Mouse (Mus musculus) CH12.LX (cell line): Measurements from ENCODE around the gene Avpr2. TPM values are rescaled to one million over a fixed set of nuclear protein-coding genes. Genes with fewer than 3 reads are reported as not detected.

Experiments used
- DNase-seq: peaks from one replicate; pipeline ENCODE4 v3.0.0-alpha.2; 2013; ENCODE audit errors: extremely low read depth
- H3K27ac ChIP-seq: 2 replicates; pipeline ENCODE4 v1.5.1; 2012; ENCODE audit warnings: low read depth, mild to moderate bottlenecking, control low read depth, moderate library complexity; ENCODE audit not compliant: insufficient read depth
- H3K27me3 ChIP-seq: replicated peaks from 2 replicates; pipeline ENCODE3; 2012; ENCODE audit warnings: inconsistent platforms
- H3K36me3 ChIP-seq, 2 experiments: replicated peaks in 1 of 2; 2 replicates each; pipeline versions ENCODE3 to v1.6.1; 2012; ENCODE audit warnings: inconsistent platforms in 1 of 2, low read length in 1 of 2, mild to moderate bottlenecking in 1 of 2, mixed read lengths in 1 of 2, moderate library complexity in 1 of 2; ENCODE audit not compliant: control insufficient read depth in 1 of 2, insufficient read depth in 1 of 2
- H3K4me1 ChIP-seq, 2 experiments: 2 replicates each; pipeline ENCODE4 v1.6.1; 2012; ENCODE audit warnings: inconsistent platforms in 1 of 2, moderate library complexity in 1 of 2; ENCODE audit not compliant: insufficient read depth in 2 of 2, control insufficient read depth in 1 of 2
- H3K4me2 ChIP-seq: 2 replicates; pipeline ENCODE4 v1.6.1; 2012; ENCODE audit warnings: low read depth, mild to moderate bottlenecking, control low read depth; ENCODE audit not compliant: poor library complexity, insufficient read depth, severe bottlenecking
- H3K4me3 ChIP-seq, 3 experiments: fragments of 150-350 bp in 1 of 3; sonication (generic) in 1 of 3; replicated peaks in 1 of 3; 2 replicates each; pipeline versions ENCODE3 to v1.5.1; 2011 to 2012; ENCODE audit warnings: low read depth in 2 of 3, low read length in 2 of 3, mild to moderate bottlenecking in 2 of 3, moderate library complexity in 2 of 3, control low read depth in 1 of 3, improper control_type of control experiment in 1 of 3, inconsistent platforms in 1 of 3, mixed read lengths in 1 of 3; ENCODE audit not compliant: poor library complexity in 1 of 3
- H3K79me2 ChIP-seq: replicated peaks from 2 replicates; pipeline ENCODE4 v1.6.1; 2012; ENCODE audit warnings: mild to moderate bottlenecking, moderate library complexity; ENCODE audit not compliant: control insufficient read depth, poor library complexity, insufficient read depth, severe bottlenecking; ENCODE audit errors: extremely low read depth
- H3K9ac ChIP-seq: 2 replicates; pipeline ENCODE4 v1.6.1; 2012; ENCODE audit warnings: low read depth, mild to moderate bottlenecking, control low read depth, moderate library complexity; ENCODE audit not compliant: insufficient read depth
- H3K9me3 ChIP-seq: replicated peaks from 2 replicates; pipeline ENCODE3; 2012; ENCODE audit warnings: low read length, inconsistent platforms, mixed read lengths
- CTCF ChIP-seq, 2 experiments: IDR thresholded peaks in 1 of 2; conservative IDR thresholded peaks in 1 of 2; 2 replicates each; pipeline ENCODE4 v1.5.1; 2011 to 2012; ENCODE audit warnings: low read depth in 2 of 2, low read length in 2 of 2, improper control_type of control experiment in 1 of 2, inconsistent platforms in 1 of 2, mild to moderate bottlenecking in 1 of 2, moderate library complexity in 1 of 2
- GABPA ChIP-seq: IDR thresholded peaks from 2 replicates; pipeline ENCODE4 v1.6.1; 2012; ENCODE audit warnings: low read depth, low read length, improper control_type of control experiment, inconsistent platforms; ENCODE audit not compliant: insufficient replicate concordance
- JUND ChIP-seq: conservative IDR thresholded peaks from 2 replicates; pipeline ENCODE4 v1.6.1; 2011; ENCODE audit warnings: low read depth, low read length, improper control_type of control experiment
- MAFK ChIP-seq: IDR thresholded peaks from 2 replicates; pipeline ENCODE4 v1.6.1; 2011; ENCODE audit warnings: low read length, improper control_type of control experiment; ENCODE audit not compliant: insufficient replicate concordance
- MEF2A ChIP-seq: IDR thresholded peaks from 2 replicates; pipeline ENCODE4 v1.6.1; 2014; ENCODE audit warnings: low read depth, mild to moderate bottlenecking, inconsistent platforms, low read length, improper control_type of control experiment, borderline replicate concordance
- PAX5 ChIP-seq: IDR thresholded peaks from 2 replicates; pipeline ENCODE4 v1.6.1; 2012; ENCODE audit warnings: low read length, inconsistent platforms, mixed read lengths
- POLR2A ChIP-seq: IDR thresholded peaks from 2 replicates; pipeline ENCODE4 v1.6.1; 2011; ENCODE audit warnings: low read depth, mild to moderate bottlenecking, improper control_type of control experiment, low read length
- RAD21 ChIP-seq: IDR thresholded peaks from 2 replicates; pipeline ENCODE4 v1.6.1; 2011; ENCODE audit warnings: low read depth, mild to moderate bottlenecking, low read length, improper control_type of control experiment, moderate library complexity
- RCOR1 ChIP-seq: conservative IDR thresholded peaks from 2 replicates; pipeline ENCODE4 v1.6.1; 2012; ENCODE audit warnings: low read depth, mild to moderate bottlenecking, inconsistent platforms, low read length, improper control_type of control experiment
- SIN3A ChIP-seq: IDR thresholded peaks from 2 replicates; pipeline ENCODE4 v1.6.1; 2012; ENCODE audit warnings: low read length, improper control_type of control experiment, inconsistent platforms
- TBP ChIP-seq: conservative IDR thresholded peaks from 2 replicates; pipeline ENCODE4 v1.6.1; 2011; ENCODE audit warnings: low read depth, low read length, improper control_type of control experiment
- ZKSCAN1 ChIP-seq: IDR thresholded peaks from 2 replicates; pipeline ENCODE4 v1.6.1; 2012; ENCODE audit warnings: low read depth, inconsistent platforms, low read length, improper control_type of control experiment, borderline replicate concordance
- ZNF384 ChIP-seq: IDR thresholded peaks from 2 replicates; pipeline ENCODE4 v1.6.1; 2012; ENCODE audit warnings: low read depth, low read length, improper control_type of control experiment, inconsistent platforms
- dilution Hi-C: fragments of 300-500 bp; cut with MboI; formaldehyde crosslinking; loops from 2 replicates; pipeline ENCODE4 v1.14.3; 2020; ENCODE audit warnings: low sequenced_read_pairs; ENCODE audit not compliant: extremely low pct_unique_long_range_greater_than_20kb, extremely low pct_ligation_motif_present
- in situ Hi-C: fragments of 300-500 bp; cut with MboI; formaldehyde crosslinking; loops from 3 replicates; pipeline ENCODE4 v1.14.3; 2019; ENCODE audit warnings: low sequenced_read_pairs, low pct_ligation_motif_present, low pct_unique_long_range_greater_than_20kb, mixed read lengths
- polyA plus RNA-seq: library from polyadenylated mRNA; unstranded; fragments of >175 nt; gene quantifications from 2 replicates; pipeline ENCODE4 v1.2.1, GENCODE M21; 2012; ENCODE audit warnings: low read depth; ENCODE audit not compliant: insufficient read length
- total RNA-seq, 2 experiments: library from RNA; depleted of rRNA; stranded (reverse); fragments of 300-350 nt in 1 of 2; fragments of >200 nt in 1 of 2; gene quantifications; 2 replicates each; pipeline ENCODE4 v1.2.3; 2012 to 2014

Avpr2 gene
- total and polyA plus RNA-seq, 3 experiments, result 0.20 to 0.34 TPM; not detected in 1

DNA sequence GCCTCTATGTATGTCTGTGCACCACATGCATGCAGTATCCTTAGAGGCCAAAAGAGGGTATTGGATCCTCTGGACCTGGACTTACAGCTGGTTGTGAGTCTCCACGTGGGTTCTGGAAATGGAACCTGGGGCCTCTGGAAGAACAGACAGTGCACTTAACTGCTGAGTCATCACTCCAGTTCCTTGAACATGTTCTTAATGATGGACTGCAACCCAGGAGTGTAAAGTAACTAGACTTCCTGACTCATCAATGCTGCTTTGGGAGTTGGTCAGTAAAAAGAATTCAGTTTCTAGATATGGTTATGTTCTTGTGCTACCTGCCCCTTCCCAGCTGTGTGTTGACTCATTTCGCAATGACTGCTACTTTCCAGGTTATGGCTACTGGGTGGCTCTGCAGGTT lies 40.0 kb downstream of the Avpr2 start:
- DNase-seq, result no peak
- Histone ChIP-seq H3K27ac (no peak overlapping the region), H3K4me2 (no peak overlapping the region), H3K27me3 (no peaks in the 10 kb centered on the region), H3K4me1 (peaks cover 11 to 25% of the 10 kb centered on the region in 2 experiments), H3K9me3 (no peaks in the 10 kb centered on the region), H3K36me3 (peaks cover 16 to 22% of the 10 kb centered on the region in 2 experiments), H3K9ac (no peak overlapping the region), H3K79me2 (no peaks in the 10 kb centered on the region), H3K4me3 (no peak overlapping the region)
- dilution Hi-C loops (no loop called here), in situ Hi-C loops (no loop called here)
- TF ChIP-seq MAFK (peak; percentile 82), RCOR1 (no peak), PAX5 (no peak), GABPA (no peak), CTCF (conservative IDR thresholded peaks at IDR 0.05 in 1 of 2, IDR thresholded peaks at IDR 0.05 in 1 of 2; ENCODE audit: low read depth in 2 of 2, low read length in 2 of 2) (no peak), JUND (no peak), MEF2A (no peak), TBP (no peak)

DNA sequence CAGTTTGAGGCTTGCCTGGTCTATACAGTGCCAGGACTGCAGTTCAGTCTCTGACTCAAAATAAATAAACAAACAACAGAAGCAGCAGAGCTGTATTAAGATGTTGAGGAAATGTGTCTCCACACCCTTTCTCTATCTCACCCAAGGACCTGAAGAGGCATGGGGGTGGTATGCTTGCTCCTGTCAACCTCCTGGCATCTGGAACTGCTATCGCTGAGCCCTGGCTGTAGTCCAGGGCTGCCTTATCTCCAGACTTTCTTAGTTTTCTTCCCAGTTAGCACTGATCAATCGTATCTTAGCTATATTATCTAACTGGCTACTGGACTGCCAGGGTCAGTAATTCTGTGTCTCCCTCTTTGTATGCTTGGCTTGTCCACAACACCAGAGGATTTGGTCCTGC lies 50.0 kb downstream of the Avpr2 start:
- Histone ChIP-seq H3K4me2 (no peak overlapping the region), H3K4me3 (no peak overlapping the region), H3K79me2 (no peaks in the 10 kb centered on the region), H3K36me3 (peaks cover 50 to 60% of the 10 kb centered on the region in 2 experiments), H3K9ac (no peak overlapping the region), H3K4me1 (no peaks in the 10 kb centered on the region), H3K9me3 (no peaks in the 10 kb centered on the region), H3K27me3 (no peaks in the 10 kb centered on the region), H3K27ac (no peak overlapping the region)
- TF ChIP-seq POLR2A, result peak; percentile 21; the same call in 1 of the 2 replicates
- TF ChIP-seq ZNF384, result no peak
- in situ Hi-C loops, result no loop called here
- dilution Hi-C loops, result no loop called here
- DNase-seq, result no peak

DNA sequence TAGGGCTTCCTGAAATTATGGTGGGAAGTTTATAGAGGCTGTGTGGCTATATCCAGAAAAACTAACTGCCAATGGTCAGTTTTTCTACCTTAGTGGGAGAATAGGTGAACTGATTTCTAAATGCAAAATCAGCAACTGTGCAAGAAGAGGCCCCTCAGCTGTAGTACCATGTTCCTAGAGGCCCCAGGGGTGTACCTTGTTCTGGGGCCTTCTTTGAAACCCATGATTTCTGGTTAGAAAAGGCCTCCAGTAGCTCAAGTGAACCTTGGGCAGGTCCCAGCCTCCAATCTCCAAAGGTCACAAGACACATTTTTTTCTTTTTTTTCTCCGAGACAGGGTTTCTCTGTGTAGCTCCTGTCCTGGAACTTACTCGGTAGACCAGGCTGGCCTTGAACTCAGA lies 50.4 kb downstream of the Avpr2 start:
- no peaks in the 10 kb centered on the region for H3K79me2 ChIP-seq
- no peak overlapping the region for H3K4me3 ChIP-seq
- H3K27me3 ChIP-seq, result no peaks in the 10 kb centered on the region
- H3K9me3 ChIP-seq, result no peaks in the 10 kb centered on the region
- TF ChIP-seq ZKSCAN1 (no peak), RAD21 (no peak), SIN3A (no peak)
- TF ChIP-seq, all 38 proteins: peak for 0
- Histone ChIP-seq H3K27ac (no peak overlapping the region), H3K4me2 (no peak overlapping the region), H3K9ac (no peak overlapping the region), H3K4me1 (no peaks in the 10 kb centered on the region), H3K36me3 (peaks cover 55 to 64% of the 10 kb centered on the region in 2 experiments)
- DNase-seq, result no peak
- dilution Hi-C loops (no loop called here), in situ Hi-C loops (no loop called here)

Other genes with a start within 250 kb of the Avpr2 start
- not detected in 2 replicates for gene Pnck, start 232.0 kb upstream of the Avpr2 start, total RNA-seq (2012; rRNA removed)
- gene Pnck, start 232.0 kb upstream of the Avpr2 start, total RNA-seq (2014; rRNA removed), result not detected in 2 replicates
- not detected in 2 replicates for gene Pnck, start 232.0 kb upstream of the Avpr2 start, polyA plus RNA-seq
- 3.2 and 4.2 TPM in 2 replicates for gene Slc6a8, start 219.0 kb upstream of the Avpr2 start, total RNA-seq (2012; rRNA removed)
- 0.39 and 0.70 TPM in 2 replicates for gene Slc6a8, start 219.0 kb upstream of the Avpr2 start, total RNA-seq (2014; rRNA removed)
- gene Slc6a8, start 219.0 kb upstream of the Avpr2 start, polyA plus RNA-seq, result 1.9 and 2.2 TPM in 2 replicates
- 119 and 134 TPM in 2 replicates for gene Bcap31, start 175.9 kb upstream of the Avpr2 start, total RNA-seq (2012; rRNA removed)
- 239 TPM in 2 replicates for gene Bcap31, start 175.9 kb upstream of the Avpr2 start, total RNA-seq (2014; rRNA removed)
- 176 and 181 TPM in 2 replicates for gene Bcap31, start 175.9 kb upstream of the Avpr2 start, polyA plus RNA-seq
- gene Abcd1, start 175.5 kb upstream of the Avpr2 start, total RNA-seq (2012; rRNA removed), result 5.6 and 5.9 TPM in 2 replicates
- 2.5 and 2.8 TPM in 2 replicates for gene Abcd1, start 175.5 kb upstream of the Avpr2 start, total RNA-seq (2014; rRNA removed)
- 10.2 and 11.4 TPM in 2 replicates for gene Abcd1, start 175.5 kb upstream of the Avpr2 start, polyA plus RNA-seq
- gene Plxnb3, start 135.0 kb upstream of the Avpr2 start, total RNA-seq (2012; rRNA removed), result 0.42 and 0.59 TPM in 2 replicates
- gene Plxnb3, start 135.0 kb upstream of the Avpr2 start, total RNA-seq (2014; rRNA removed), result 0.24 and 0.28 TPM in 2 replicates
- 0.60 and 0.76 TPM in 2 replicates for gene Plxnb3, start 135.0 kb upstream of the Avpr2 start, polyA plus RNA-seq
- 55.2 and 67.5 TPM in 2 replicates for gene Srpk3, start 117.7 kb upstream of the Avpr2 start, total RNA-seq (2012; rRNA removed)
- gene Srpk3, start 117.7 kb upstream of the Avpr2 start, total RNA-seq (2014; rRNA removed), result 42.7 and 45.7 TPM in 2 replicates
- gene Srpk3, start 117.7 kb upstream of the Avpr2 start, polyA plus RNA-seq, result 46.1 and 52.3 TPM in 2 replicates
- 191 and 219 TPM in 2 replicates for gene Idh3g, start 105.2 kb upstream of the Avpr2 start, total RNA-seq (2012; rRNA removed)
- gene Idh3g, start 105.2 kb upstream of the Avpr2 start, total RNA-seq (2014; rRNA removed), result 225 and 237 TPM in 2 replicates
- 191 and 209 TPM in 2 replicates for gene Idh3g, start 105.2 kb upstream of the Avpr2 start, polyA plus RNA-seq
- gene Ssr4, start 105.1 kb upstream of the Avpr2 start, total RNA-seq (2012; rRNA removed), result 281 and 350 TPM in 2 replicates
- gene Ssr4, start 105.1 kb upstream of the Avpr2 start, total RNA-seq (2014; rRNA removed), result 389 and 428 TPM in 2 replicates
- gene Ssr4, start 105.1 kb upstream of the Avpr2 start, polyA plus RNA-seq, result 260 and 291 TPM in 2 replicates
- gene Pdzd4, start 67.1 kb upstream of the Avpr2 start, total RNA-seq (2012; rRNA removed), result 0.42 and 0.72 TPM in 2 replicates
- gene Pdzd4, start 67.1 kb upstream of the Avpr2 start, total RNA-seq (2014; rRNA removed), result 0.30 and 0.32 TPM in 2 replicates
- gene Pdzd4, start 67.1 kb upstream of the Avpr2 start, polyA plus RNA-seq, result 0.85 and 1.1 TPM in 2 replicates
- 0.21 and 0.30 TPM in 2 replicates for gene L1cam, start 4.0 kb downstream of the Avpr2 start, total RNA-seq (2012; rRNA removed)
- gene L1cam, start 4.0 kb downstream of the Avpr2 start, total RNA-seq (2014; rRNA removed), result 0.12 and 0.23 TPM in 2 replicates
- 0.49 and 0.65 TPM in 2 replicates for gene L1cam, start 4.0 kb downstream of the Avpr2 start, polyA plus RNA-seq
- 13.6 and 14.3 TPM in 2 replicates for gene Arhgap4, start 29.8 kb downstream of the Avpr2 start, total RNA-seq (2012; rRNA removed)
- gene Arhgap4, start 29.8 kb downstream of the Avpr2 start, total RNA-seq (2014; rRNA removed), result 10.9 and 13.9 TPM in 2 replicates
- gene Arhgap4, start 29.8 kb downstream of the Avpr2 start, polyA plus RNA-seq, result 24.1 and 24.5 TPM in 2 replicates
- 148 and 184 TPM in 2 replicates for gene Naa10, start 29.8 kb downstream of the Avpr2 start, total RNA-seq (2012; rRNA removed)
- 152 and 166 TPM in 2 replicates for gene Naa10, start 29.8 kb downstream of the Avpr2 start, total RNA-seq (2014; rRNA removed)
- gene Naa10, start 29.8 kb downstream of the Avpr2 start, polyA plus RNA-seq, result 144 and 152 TPM in 2 replicates
- 38.5 and 43.4 TPM in 2 replicates for gene Renbp, start 38.7 kb downstream of the Avpr2 start, total RNA-seq (2012; rRNA removed)
- gene Renbp, start 38.7 kb downstream of the Avpr2 start, total RNA-seq (2014; rRNA removed), result 24.7 and 25.2 TPM in 2 replicates
- 64.7 and 66.3 TPM in 2 replicates for gene Renbp, start 38.7 kb downstream of the Avpr2 start, polyA plus RNA-seq
- 58.5 and 61.6 TPM in 2 replicates for gene Hcfc1, start 74.3 kb downstream of the Avpr2 start, total RNA-seq (2012; rRNA removed)
- gene Hcfc1, start 74.3 kb downstream of the Avpr2 start, total RNA-seq (2014; rRNA removed), result 32.9 and 37.6 TPM in 2 replicates
- gene Hcfc1, start 74.3 kb downstream of the Avpr2 start, polyA plus RNA-seq, result 78.1 and 98.2 TPM in 2 replicates
- gene Irak1, start 131.8 kb downstream of the Avpr2 start, total RNA-seq (2012; rRNA removed), result 38.8 and 40.0 TPM in 2 replicates
- 25.3 and 27.7 TPM in 2 replicates for gene Irak1, start 131.8 kb downstream of the Avpr2 start, total RNA-seq (2014; rRNA removed)
- gene Irak1, start 131.8 kb downstream of the Avpr2 start, polyA plus RNA-seq, result 63.1 and 77.8 TPM in 2 replicates
- not detected in 2 replicates for gene Opn1mw, start 235.4 kb downstream of the Avpr2 start, total RNA-seq (2012; rRNA removed)
- gene Opn1mw, start 235.4 kb downstream of the Avpr2 start, total RNA-seq (2014; rRNA removed), result not detected in 2 replicates
- gene Opn1mw, start 235.4 kb downstream of the Avpr2 start, polyA plus RNA-seq, result not detected in 2 replicates
- 12.0 and 12.3 TPM in 2 replicates for gene Mecp2, start 243.3 kb downstream of the Avpr2 start, total RNA-seq (2012; rRNA removed)
- 9.9 and 12.2 TPM in 2 replicates for gene Mecp2, start 243.3 kb downstream of the Avpr2 start, total RNA-seq (2014; rRNA removed)
- gene Mecp2, start 243.3 kb downstream of the Avpr2 start, polyA plus RNA-seq, result 12.0 and 15.5 TPM in 2 replicates